Comparison of ENCODE assay signal across 8 mouse cellular contexts in the genomic region with DNA sequence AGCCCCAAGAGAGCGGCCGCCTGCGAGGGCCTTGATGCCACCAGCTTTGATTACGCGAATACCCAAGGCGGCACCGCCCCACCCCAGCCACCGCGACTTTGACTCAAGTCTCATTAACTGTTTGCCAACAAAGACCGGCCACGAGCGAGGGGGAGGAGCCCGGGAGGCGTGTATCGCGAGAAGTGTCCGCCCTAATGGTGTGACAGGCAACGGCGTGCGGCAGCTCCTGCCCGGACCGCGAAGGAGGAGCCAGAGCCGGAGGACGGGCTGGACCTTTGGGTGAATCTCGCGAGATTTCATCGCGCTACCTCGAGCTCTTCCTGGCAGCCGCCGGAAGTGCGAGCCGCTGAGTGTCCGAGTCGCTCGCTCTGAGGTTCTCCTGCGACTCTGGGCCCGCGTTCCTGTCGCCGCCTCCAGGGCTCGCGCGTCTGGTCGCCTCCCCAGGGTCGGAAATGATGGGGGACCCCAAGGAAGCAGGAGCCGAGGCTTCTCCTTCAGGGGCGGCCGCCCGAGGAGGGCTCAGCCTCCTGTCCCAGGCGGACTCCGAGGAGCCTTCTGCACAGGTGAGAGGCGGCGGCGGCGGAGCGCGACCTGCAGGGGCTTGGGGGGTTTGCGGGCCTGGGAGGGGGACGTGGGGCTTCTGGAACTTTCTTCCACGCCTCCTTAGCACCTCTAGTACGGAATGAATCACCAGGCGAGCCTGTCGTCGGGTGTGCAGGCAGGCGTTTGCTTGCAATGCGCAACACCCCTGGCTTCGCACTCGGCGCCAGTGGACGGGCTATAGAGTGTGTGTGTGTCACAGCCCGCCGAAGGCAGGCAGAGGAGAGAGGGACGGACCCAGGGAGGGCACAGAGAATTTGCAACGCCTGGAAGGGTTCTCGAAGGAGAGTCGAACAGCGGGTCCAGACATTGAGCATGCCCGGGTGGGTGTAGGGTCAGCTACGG. TPM values are rescaled to one million over a fixed set of nuclear protein-coding genes. Genes with fewer than 3 reads are reported as not detected.
DNase-seq lines count a peak whose midpoint lies in the region; ATAC-seq lines count a peak whose summit lies in the region.

A gene (plus strand): TSS at position 183 of the 945 bp plus-strand sequence.

- ATAC-seq in intestine, embryonic 14.5 days (replicated peaks; ENCODE audit: low FRiP score, low TSS enrichment, low read depth) = peak; percentile 95

- peak; percentile 92 to 94 for DNase-seq in adrenal gland, adult 18-20 months (ENCODE audit: low spot score in 2 of 2)
- peak; percentile 100 for DNase-seq in embryo, embryonic 11 days
- DNase-seq in gastrocnemius, postnatal 25 days = peak; percentile 98
- DNase-seq in intestine, embryonic 14.5 days (ENCODE audit: low spot score) = peak; percentile 99
- peak; percentile 97 to 99 for DNase-seq in left cerebral cortex, postnatal 14 days (ENCODE audit: low spot score in 2 of 2)
- DNase-seq in mesoderm, embryonic 11.5 days (ENCODE audit: low read depth, low spot score) = peak; percentile 100
- peak; percentile 95 to 97 for DNase-seq in right cerebral cortex, postnatal 36 days (ENCODE audit: low spot score in 2 of 2)
- DNase-seq in yolk sac, embryonic 10.5 days (ENCODE audit: low spot score) = peak; percentile 98

- H3K27ac ChIP-seq in intestine, embryonic 14.5 days (ENCODE audit: low read depth) = peak within 1 kb of the TSS; percentile 91

- H3K4me1 ChIP-seq in intestine, embryonic 14.5 days (replicated peaks; ENCODE audit: control insufficient read depth, insufficient read depth, low read length) = peaks cover 13% of the 10 kb centered on the region

- H3K36me3 ChIP-seq in intestine, embryonic 14.5 days (ENCODE audit: control insufficient read depth, insufficient read depth, low read length) = peaks cover 34% of the 10 kb centered on the region

- H3K4me2 ChIP-seq in intestine, embryonic 14.5 days (ENCODE audit: low read length) = peak within 1 kb of the TSS; percentile 83

- intact Hi-C loops in left cerebral cortex, postnatal 14 days (cut with DNase I) = loop anchor here (5.0 kb wide), 2 partner anchors 515 to 605 kb away; a partner anchor contains a TSS

- WGBS in intestine, embryonic 14.5 days = under 1% methylated on average over 81 of the region's 81 CpGs

- H3K4me3 ChIP-seq in intestine, embryonic 14.5 days (ENCODE audit: low read depth, low read length) = peak within 1 kb of the TSS; percentile 66

- H3K27me3 ChIP-seq in intestine, embryonic 14.5 days (replicated peaks; ENCODE audit: control insufficient read depth, insufficient read depth, low read length) = no peaks in the 10 kb centered on the region

- peak within 1 kb of the TSS; percentile 87 for H3K9ac ChIP-seq in intestine, embryonic 14.5 days (ENCODE audit: low read length)

- no peaks in the 10 kb centered on the region for H3K9me3 ChIP-seq in intestine, embryonic 14.5 days (ENCODE audit: control insufficient read depth, low read length)

RNA-seq across cellular contexts. Expression of the gene that starts here (rescaled TPM):
- total RNA-seq in adrenal gland, adult 18-20 months (2021) = 10 to 100 TPM; 16.8 to 21.0 TPM
- 1 to 10 TPM; 7.7 to 9.6 TPM for total RNA-seq in gastrocnemius, postnatal 25 days (2021)
- polyA plus RNA-seq in intestine, embryonic 14.5 days (2014; fragmentation: Nextera tagmentation; extraction: Ambion mirVana) = 17.9 and 24.9 TPM in 2 replicates
- 10 to 100 TPM; 21.7 to 26.5 TPM for total RNA-seq in left cerebral cortex, postnatal 14 days (2021)

Comparison
In these comparisons a context has a peak if more than half of its experiments do, and no peak if none do; other contexts are left out.
1. Peak in every context shown above with its lines: DNase-seq, ATAC-seq, H3K4me3 ChIP-seq and H3K27ac ChIP-seq.